Mouse (Mus musculus) E14TG2a.4 (cell line): ENCODE data around the gene Smarcc2.

Source experiments
- H3K27me3 ChIP-seq: 2 replicates; pipeline ENCODE4 v1.6.1; 2014; ENCODE audit warnings: low read length, control low read depth; ENCODE audit not compliant: insufficient read depth
- H3K36me3 ChIP-seq: 2 replicates; pipeline ENCODE4 v1.6.1; 2014; ENCODE audit warnings: low read length, control low read depth; ENCODE audit not compliant: insufficient read depth
- H3K4me1 ChIP-seq: replicated peaks from 2 replicates; pipeline ENCODE4 v1.6.1; 2014; ENCODE audit warnings: low read depth, low read length, control low read depth
- H3K4me3 ChIP-seq: replicated peaks from 2 replicates; pipeline ENCODE4 v1.5.1; 2014; ENCODE audit warnings: mild to moderate bottlenecking, low read length
- H3K9me3 ChIP-seq: 2 replicates; pipeline ENCODE4 v1.6.1; 2014; ENCODE audit warnings: low read length, control low read depth
- CTCF ChIP-seq: conservative IDR thresholded peaks from 2 replicates; pipeline ENCODE4 v1.5.1; 2014; ENCODE audit warnings: low read length
- NANOG ChIP-seq: IDR thresholded peaks from 2 replicates; pipeline ENCODE4 v1.6.1; 2014; ENCODE audit warnings: borderline replicate concordance, low read length, mixed read lengths
- POU5F1 ChIP-seq: IDR thresholded peaks from 2 replicates; pipeline ENCODE4 v1.6.1; 2014; ENCODE audit warnings: low read length, borderline replicate concordance

Smarcc2 gene

GRCm38 (mm10) chr10:128422426-128422825 lies 36.6 kb upstream of the Smarcc2 start:
- H3K27me3 ChIP-seq, result no peaks in the 10 kb centered on the region
- no peaks in the 10 kb centered on the region for H3K9me3 ChIP-seq
- H3K4me3 ChIP-seq, result no peak overlapping the region
- H3K36me3 ChIP-seq, result peaks cover 78% of the 10 kb centered on the region
- peaks cover 52% of the 10 kb centered on the region for H3K4me1 ChIP-seq
- TF ChIP-seq NANOG (no peak), POU5F1 (no peak), CTCF (no peak)

- no peaks in the 10 kb centered on the region for H3K27me3 ChIP-seq
- TF ChIP-seq CTCF, result no peak
- H3K9me3 ChIP-seq, result no peaks in the 10 kb centered on the region
- H3K36me3 ChIP-seq, result peaks cover 80% of the 10 kb centered on the region
- H3K4me3 ChIP-seq, result no peak overlapping the region
- H3K4me1 ChIP-seq, result peaks cover 50% of the 10 kb centered on the region
Measured at GRCm38 (mm10) chr10:128424604-128425003, 34.4 kb upstream of the Smarcc2 start.

GRCm38 (mm10) chr10:128425260-128425659 lies 33.8 kb upstream of the Smarcc2 start:
- TF ChIP-seq CTCF, result no peak
- no peak for TF ChIP-seq POU5F1
- TF ChIP-seq NANOG, result no peak
- no peaks in the 10 kb centered on the region for H3K27me3 ChIP-seq

GRCm38 (mm10) chr10:128429052-128429451 lies 30.0 kb upstream of the Smarcc2 start:
- TF ChIP-seq CTCF (no peak), POU5F1 (no peak), NANOG (no peak)
- no peak overlapping the region for H3K4me3 ChIP-seq
- peaks cover 33% of the 10 kb centered on the region for H3K4me1 ChIP-seq
- peaks cover 77% of the 10 kb centered on the region for H3K36me3 ChIP-seq
- no peaks in the 10 kb centered on the region for H3K9me3 ChIP-seq
- no peaks in the 10 kb centered on the region for H3K27me3 ChIP-seq

More at GRCm38 (mm10) chr10:128425260-128425659, 33.8 kb upstream of the Smarcc2 start:
- peaks cover 82% of the 10 kb centered on the region for H3K36me3 ChIP-seq
- H3K9me3 ChIP-seq, result no peaks in the 10 kb centered on the region
- H3K4me3 ChIP-seq, result no peak overlapping the region
- peaks cover 48% of the 10 kb centered on the region for H3K4me1 ChIP-seq

- Histone ChIP-seq H3K4me1 (peaks cover 31% of the 10 kb centered on the region), H3K4me3 (no peak overlapping the region), H3K9me3 (no peaks in the 10 kb centered on the region), H3K27me3 (no peaks in the 10 kb centered on the region), H3K36me3 (peaks cover 77% of the 10 kb centered on the region)
- TF ChIP-seq POU5F1 (no peak), NANOG (no peak)
Measured at GRCm38 (mm10) chr10:128429454-128429853, 29.6 kb upstream of the Smarcc2 start.

- Histone ChIP-seq H3K4me3 (no peak overlapping the region), H3K9me3 (no peaks in the 10 kb centered on the region), H3K36me3 (peaks cover 90% of the 10 kb centered on the region), H3K4me1 (peaks cover 29% of the 10 kb centered on the region), H3K27me3 (no peaks in the 10 kb centered on the region)
- TF ChIP-seq POU5F1 (no peak), NANOG (no peak), CTCF (no peak)
Measured at GRCm38 (mm10) chr10:128433417-128433816, 25.6 kb upstream of the Smarcc2 start.

- H3K27me3 ChIP-seq, result no peaks in the 10 kb centered on the region
- H3K36me3 ChIP-seq, result peaks cover 90% of the 10 kb centered on the region
- peaks cover 39% of the 10 kb centered on the region for H3K4me1 ChIP-seq
- TF ChIP-seq CTCF, result no peak
- TF ChIP-seq POU5F1, result no peak
- TF ChIP-seq NANOG, result no peak
- H3K4me3 ChIP-seq, result no peak overlapping the region
- no peaks in the 10 kb centered on the region for H3K9me3 ChIP-seq
Measured at GRCm38 (mm10) chr10:128434681-128435080, 24.4 kb upstream of the Smarcc2 start.

GRCm38 (mm10) chr10:128435186-128435823 lies 23.7 kb upstream of the Smarcc2 start:
- no peaks in the 10 kb centered on the region for H3K27me3 ChIP-seq

GRCm38 (mm10) chr10:128435873-128436272 lies 23.2 kb upstream of the Smarcc2 start:
- Histone ChIP-seq H3K27me3 (no peaks in the 10 kb centered on the region), H3K9me3 (no peaks in the 10 kb centered on the region), H3K4me1 (peaks cover 51% of the 10 kb centered on the region), H3K36me3 (peaks cover 89% of the 10 kb centered on the region), H3K4me3 (no peak overlapping the region)
- no peak for TF ChIP-seq POU5F1
- no peak for TF ChIP-seq CTCF
- TF ChIP-seq NANOG, result no peak

More at GRCm38 (mm10) chr10:128435186-128435823, 23.7 kb upstream of the Smarcc2 start:
- TF ChIP-seq CTCF (no peak), NANOG (no peak), POU5F1 (no peak)
- no peaks in the 10 kb centered on the region for H3K9me3 ChIP-seq
- H3K4me1 ChIP-seq, result peaks cover 45% of the 10 kb centered on the region
- no peak overlapping the region for H3K4me3 ChIP-seq
- peaks cover 90% of the 10 kb centered on the region for H3K36me3 ChIP-seq
